Mouse (Mus musculus): ENCODE measurements around the gene Dnajb5. TPM values are rescaled to one million over a fixed set of nuclear protein-coding genes. Genes with fewer than 3 reads are reported as not detected.

The Dnajb5 gene
- 7.3 and 7.6 TPM in 2 replicates for polyA plus RNA-seq (2014; fragmentation: Nextera tagmentation; extraction: Ambion mirVana)

- H3K9me3 ChIP-seq (ENCODE audit: control insufficient read depth, low read length): no peaks in the 10 kb centered on the region
- H3K4me3 ChIP-seq (ENCODE audit: low read depth, low read length): peak within 1 kb of the TSS; percentile 79
- ATAC-seq (ENCODE audit: insufficient number of reproducible peaks, low FRiP score, low TSS enrichment, low read depth) (peak; percentile 94), DNase-seq (ENCODE audit: low spot score) (peak; percentile 96)
- H3K27ac ChIP-seq (replicated peaks; ENCODE audit: low read depth, low read length): peak within 1 kb of the TSS; percentile 73
- peak within 1 kb of the TSS; percentile 84 for H3K9ac ChIP-seq (ENCODE audit: low read length)
- peaks cover 17% of the 10 kb centered on the region; the same call in 1 of the 2 replicates for H3K4me1 ChIP-seq (ENCODE audit: control insufficient read depth, insufficient read depth, low read length)
- H3K36me3 ChIP-seq (ENCODE audit: control insufficient read depth, insufficient read depth, low read length): no peaks in the 10 kb centered on the region
- no peaks in the 10 kb centered on the region for H3K27me3 ChIP-seq (ENCODE audit: control insufficient read depth, insufficient read depth, low read length)
- peak within 1 kb of the TSS; percentile 67 for H3K4me2 ChIP-seq (ENCODE audit: low read depth, severe bottlenecking)
- under 1% methylated on average over 37 of the region's 39 CpGs for WGBS
Measured at GRCm38 (mm10) chr4:42949676-42950051, at the start of gene Dnajb5. TSS of gene Dnajb5 (plus strand) at chr4:42949814.

- Histone ChIP-seq H3K4me3 (ENCODE audit: low read depth, low read length) (no peak overlapping the region), H3K27ac (replicated peaks; ENCODE audit: low read depth, low read length) (no peak overlapping the region), H3K9ac (ENCODE audit: low read length) (no peak overlapping the region), H3K9me3 (ENCODE audit: control insufficient read depth, low read length) (no peaks in the 10 kb centered on the region), H3K4me2 (ENCODE audit: low read depth, severe bottlenecking) (no peak overlapping the region), H3K4me1 (ENCODE audit: control insufficient read depth, insufficient read depth, low read length) (no peaks in the 10 kb centered on the region), H3K36me3 (ENCODE audit: control insufficient read depth, insufficient read depth, low read length) (no peaks in the 10 kb centered on the region), H3K27me3 (ENCODE audit: control insufficient read depth, insufficient read depth, low read length) (no peaks in the 10 kb centered on the region)
- DNase-seq (ENCODE audit: low spot score): no peak
- WGBS: 65% methylated on average over 5 of the region's 5 CpGs
- ATAC-seq (ENCODE audit: insufficient number of reproducible peaks, low FRiP score, low TSS enrichment, low read depth): no peak
Measured at GRCm38 (mm10) chr4:42900878-42901277, 48.7 kb upstream of the Dnajb5 start.

- DNase-seq (ENCODE audit: low spot score): peak; percentile 34
- Histone ChIP-seq H3K4me3 (ENCODE audit: low read depth, low read length) (no peak overlapping the region), H3K4me1 (ENCODE audit: control insufficient read depth, insufficient read depth, low read length) (no peaks in the 10 kb centered on the region), H3K9me3 (ENCODE audit: control insufficient read depth, low read length) (no peaks in the 10 kb centered on the region), H3K27me3 (ENCODE audit: control insufficient read depth, insufficient read depth, low read length) (no peaks in the 10 kb centered on the region), H3K4me2 (ENCODE audit: low read depth, severe bottlenecking) (no peak overlapping the region), H3K27ac (replicated peaks; ENCODE audit: low read depth, low read length) (no peak overlapping the region), H3K36me3 (ENCODE audit: control insufficient read depth, insufficient read depth, low read length) (no peaks in the 10 kb centered on the region), H3K9ac (ENCODE audit: low read length) (no peak overlapping the region)
- WGBS: 58% methylated on average over 9 of the region's 9 CpGs
- ATAC-seq (ENCODE audit: insufficient number of reproducible peaks, low FRiP score, low TSS enrichment, low read depth): no peak
Measured at GRCm38 (mm10) chr4:42902174-42902573, 47.4 kb upstream of the Dnajb5 start.

GRCm38 (mm10) chr4:42902730-42903129 is 46.9 kb upstream of the Dnajb5 start:
- Histone ChIP-seq H3K27me3 (ENCODE audit: control insufficient read depth, insufficient read depth, low read length) (no peaks in the 10 kb centered on the region), H3K4me1 (ENCODE audit: control insufficient read depth, insufficient read depth, low read length) (no peaks in the 10 kb centered on the region), H3K36me3 (ENCODE audit: control insufficient read depth, insufficient read depth, low read length) (no peaks in the 10 kb centered on the region), H3K27ac (replicated peaks; ENCODE audit: low read depth, low read length) (no peak overlapping the region), H3K4me2 (ENCODE audit: low read depth, severe bottlenecking) (no peak overlapping the region), H3K9ac (ENCODE audit: low read length) (no peak overlapping the region), H3K9me3 (ENCODE audit: control insufficient read depth, low read length) (no peaks in the 10 kb centered on the region), H3K4me3 (ENCODE audit: low read depth, low read length) (no peak overlapping the region)
- ATAC-seq (ENCODE audit: insufficient number of reproducible peaks, low FRiP score, low TSS enrichment, low read depth) (no peak), DNase-seq (ENCODE audit: low spot score) (no peak)
- WGBS: 90% methylated on average over 5 of the region's 5 CpGs

GRCm38 (mm10) chr4:42903942-42904341 is 45.7 kb upstream of the Dnajb5 start:
- Histone ChIP-seq H3K27ac (replicated peaks; ENCODE audit: low read depth, low read length) (no peak overlapping the region), H3K4me2 (ENCODE audit: low read depth, severe bottlenecking) (no peak overlapping the region), H3K9ac (ENCODE audit: low read length) (no peak overlapping the region), H3K9me3 (ENCODE audit: control insufficient read depth, low read length) (no peaks in the 10 kb centered on the region), H3K36me3 (ENCODE audit: control insufficient read depth, insufficient read depth, low read length) (no peaks in the 10 kb centered on the region), H3K4me1 (ENCODE audit: control insufficient read depth, insufficient read depth, low read length) (no peaks in the 10 kb centered on the region), H3K27me3 (ENCODE audit: control insufficient read depth, insufficient read depth, low read length) (no peaks in the 10 kb centered on the region), H3K4me3 (ENCODE audit: low read depth, low read length) (no peak overlapping the region)
- 93% methylated on average over 1 of the region's 1 CpGs for WGBS
- ATAC-seq (ENCODE audit: insufficient number of reproducible peaks, low FRiP score, low TSS enrichment, low read depth) (no peak), DNase-seq (ENCODE audit: low spot score) (no peak)

- H3K9me3 ChIP-seq (ENCODE audit: control insufficient read depth, low read length): no peaks in the 10 kb centered on the region
- no peaks in the 10 kb centered on the region for H3K27me3 ChIP-seq (ENCODE audit: control insufficient read depth, insufficient read depth, low read length)
Measured at GRCm38 (mm10) chr4:42904523-42904922, 45.1 kb upstream of the Dnajb5 start.

GRCm38 (mm10) chr4:42904966-42905365 is 44.6 kb upstream of the Dnajb5 start:
- ATAC-seq (ENCODE audit: insufficient number of reproducible peaks, low FRiP score, low TSS enrichment, low read depth): no peak
- no peaks in the 10 kb centered on the region for H3K9me3 ChIP-seq (ENCODE audit: control insufficient read depth, low read length)
- H3K36me3 ChIP-seq (ENCODE audit: control insufficient read depth, insufficient read depth, low read length): no peaks in the 10 kb centered on the region

More at GRCm38 (mm10) chr4:42904523-42904922, 45.1 kb upstream of the Dnajb5 start:
- no peaks in the 10 kb centered on the region for H3K4me1 ChIP-seq (ENCODE audit: control insufficient read depth, insufficient read depth, low read length)
- 94% methylated on average over 3 of the region's 3 CpGs for WGBS
- no peak overlapping the region for H3K4me3 ChIP-seq (ENCODE audit: low read depth, low read length)
- ATAC-seq (ENCODE audit: insufficient number of reproducible peaks, low FRiP score, low TSS enrichment, low read depth) (no peak), DNase-seq (ENCODE audit: low spot score) (no peak)
- H3K36me3 ChIP-seq (ENCODE audit: control insufficient read depth, insufficient read depth, low read length): no peaks in the 10 kb centered on the region
- H3K27ac ChIP-seq (replicated peaks; ENCODE audit: low read depth, low read length): no peak overlapping the region
- H3K9ac ChIP-seq (ENCODE audit: low read length): no peak overlapping the region
- no peak overlapping the region for H3K4me2 ChIP-seq (ENCODE audit: low read depth, severe bottlenecking)

GRCm38 (mm10) chr4:42913391-42913790 is 36.2 kb upstream of the Dnajb5 start:
- Histone ChIP-seq H3K27ac (replicated peaks; ENCODE audit: low read depth, low read length) (no peak overlapping the region), H3K4me2 (ENCODE audit: low read depth, severe bottlenecking) (no peak overlapping the region), H3K4me1 (ENCODE audit: control insufficient read depth, insufficient read depth, low read length) (no peaks in the 10 kb centered on the region), H3K9ac (ENCODE audit: low read length) (no peak overlapping the region), H3K9me3 (ENCODE audit: control insufficient read depth, low read length) (no peaks in the 10 kb centered on the region), H3K36me3 (ENCODE audit: control insufficient read depth, insufficient read depth, low read length) (no peaks in the 10 kb centered on the region), H3K4me3 (ENCODE audit: low read depth, low read length) (no peak overlapping the region), H3K27me3 (ENCODE audit: control insufficient read depth, insufficient read depth, low read length) (peaks cover 36% of the 10 kb centered on the region)
- 51% methylated on average over 10 of the region's 10 CpGs for WGBS
- DNase-seq (ENCODE audit: low spot score): no peak
- ATAC-seq (ENCODE audit: insufficient number of reproducible peaks, low FRiP score, low TSS enrichment, low read depth): no peak

More at GRCm38 (mm10) chr4:42904966-42905365, 44.6 kb upstream of the Dnajb5 start:
- Histone ChIP-seq H3K4me3 (ENCODE audit: low read depth, low read length) (no peak overlapping the region), H3K9ac (ENCODE audit: low read length) (no peak overlapping the region), H3K27me3 (ENCODE audit: control insufficient read depth, insufficient read depth, low read length) (no peaks in the 10 kb centered on the region), H3K4me2 (ENCODE audit: low read depth, severe bottlenecking) (no peak overlapping the region), H3K4me1 (ENCODE audit: control insufficient read depth, insufficient read depth, low read length) (no peaks in the 10 kb centered on the region), H3K27ac (replicated peaks; ENCODE audit: low read depth, low read length) (no peak overlapping the region)
- no peak for DNase-seq (ENCODE audit: low spot score)
- WGBS: 84% methylated on average over 6 of the region's 6 CpGs

GRCm38 (mm10) chr4:42915311-42915710 is 34.3 kb upstream of the Dnajb5 start:
- Histone ChIP-seq H3K27me3 (ENCODE audit: control insufficient read depth, insufficient read depth, low read length) (peaks cover 43% of the 10 kb centered on the region), H3K4me2 (ENCODE audit: low read depth, severe bottlenecking) (no peak overlapping the region), H3K27ac (replicated peaks; ENCODE audit: low read depth, low read length) (no peak overlapping the region), H3K4me1 (ENCODE audit: control insufficient read depth, insufficient read depth, low read length) (no peaks in the 10 kb centered on the region), H3K9me3 (ENCODE audit: control insufficient read depth, low read length) (no peaks in the 10 kb centered on the region), H3K36me3 (ENCODE audit: control insufficient read depth, insufficient read depth, low read length) (no peaks in the 10 kb centered on the region), H3K4me3 (ENCODE audit: low read depth, low read length) (no peak overlapping the region), H3K9ac (ENCODE audit: low read length) (no peak overlapping the region)
- 77% methylated on average over 12 of the region's 12 CpGs for WGBS
- ATAC-seq (ENCODE audit: insufficient number of reproducible peaks, low FRiP score, low TSS enrichment, low read depth) (no peak), DNase-seq (ENCODE audit: low spot score) (no peak)

All from limb, embryonic 11.5 days (tissue).